Mouse (Mus musculus) gastrocnemius, postnatal 4 days (tissue): ENCODE data around the gene Rnf223. TPM values are rescaled to one million over a fixed set of nuclear protein-coding genes. Genes with fewer than 3 reads are reported as not detected.

Experiments used
- DNase-seq, 2 experiments: peaks; one replicate each; pipeline ENCODE4 v3.0.0; 2021 to 2022; ENCODE audit warnings: low spot score in 2 of 2, mixed read lengths in 2 of 2
- total RNA-seq, 2 experiments: library from RNA; stranded (reverse); gene quantifications; 2 replicates each; pipeline ENCODE4 v1.2.3; 2021

Rnf223 gene
- total RNA-seq, 2 experiments from 2014 or later: 0.25 to 0.26 TPM

DNA sequence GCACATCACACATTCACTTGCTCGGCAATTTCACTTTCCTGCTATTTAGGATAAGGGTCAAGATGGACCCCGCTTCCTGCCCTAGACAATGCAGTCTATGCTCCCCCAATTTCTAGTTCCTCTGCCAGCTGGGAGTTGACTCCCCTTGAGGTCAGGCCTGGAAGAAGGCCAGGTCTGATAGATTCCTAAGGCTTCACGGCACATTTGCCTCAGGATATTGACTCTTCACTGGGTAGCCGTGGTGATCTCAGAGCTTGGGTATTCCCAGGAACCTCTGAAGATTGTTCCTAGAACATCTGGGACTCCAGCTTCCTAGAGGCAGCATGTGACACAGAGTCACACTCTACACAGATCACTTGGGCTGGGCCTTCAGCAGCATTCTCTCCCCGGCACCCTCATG lies 1.6 kb upstream of the Rnf223 start:
- DNase-seq: no peak

DNA sequence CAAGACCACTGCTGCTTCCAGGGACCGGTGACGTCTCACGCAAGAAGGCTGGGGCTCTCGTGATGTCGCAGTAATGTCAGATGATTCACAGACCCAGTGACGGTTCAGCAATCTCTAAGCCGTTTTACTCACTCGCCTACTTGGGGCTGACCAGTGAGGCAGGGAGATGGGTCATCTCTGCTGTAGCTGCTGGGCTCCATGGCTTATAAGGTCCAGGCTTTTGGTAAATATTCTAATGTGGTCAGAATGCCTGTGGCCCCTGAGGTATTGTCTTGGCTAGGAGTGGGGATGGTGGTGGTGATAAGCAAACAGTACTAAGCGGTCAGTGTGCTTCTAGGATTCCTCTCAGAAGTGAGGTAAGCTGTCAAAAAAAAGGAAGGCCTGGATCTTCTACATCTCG lies 627 bp downstream of the Rnf223 start:
- no peak for DNase-seq

DNA sequence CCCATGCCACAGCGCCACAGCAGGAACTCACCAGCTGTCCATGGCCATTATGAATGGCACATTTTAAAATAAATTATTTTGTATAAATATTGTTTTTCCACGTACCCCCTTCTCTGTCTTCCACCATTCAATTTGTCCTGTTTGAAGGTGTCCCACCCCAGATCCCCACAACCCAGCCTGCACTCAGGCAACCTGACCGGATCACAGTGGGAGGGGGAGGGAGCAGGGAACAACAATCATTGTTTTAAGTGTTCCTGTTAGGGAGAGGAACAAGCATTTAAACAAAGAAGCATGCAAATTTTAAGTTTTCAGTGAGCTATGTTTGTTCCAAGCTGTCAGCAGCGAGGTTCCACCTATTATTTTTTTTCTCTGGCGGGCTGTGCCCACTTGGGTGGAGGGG lies 3.0 kb downstream of the Rnf223 start:
- no peak for DNase-seq

DNA sequence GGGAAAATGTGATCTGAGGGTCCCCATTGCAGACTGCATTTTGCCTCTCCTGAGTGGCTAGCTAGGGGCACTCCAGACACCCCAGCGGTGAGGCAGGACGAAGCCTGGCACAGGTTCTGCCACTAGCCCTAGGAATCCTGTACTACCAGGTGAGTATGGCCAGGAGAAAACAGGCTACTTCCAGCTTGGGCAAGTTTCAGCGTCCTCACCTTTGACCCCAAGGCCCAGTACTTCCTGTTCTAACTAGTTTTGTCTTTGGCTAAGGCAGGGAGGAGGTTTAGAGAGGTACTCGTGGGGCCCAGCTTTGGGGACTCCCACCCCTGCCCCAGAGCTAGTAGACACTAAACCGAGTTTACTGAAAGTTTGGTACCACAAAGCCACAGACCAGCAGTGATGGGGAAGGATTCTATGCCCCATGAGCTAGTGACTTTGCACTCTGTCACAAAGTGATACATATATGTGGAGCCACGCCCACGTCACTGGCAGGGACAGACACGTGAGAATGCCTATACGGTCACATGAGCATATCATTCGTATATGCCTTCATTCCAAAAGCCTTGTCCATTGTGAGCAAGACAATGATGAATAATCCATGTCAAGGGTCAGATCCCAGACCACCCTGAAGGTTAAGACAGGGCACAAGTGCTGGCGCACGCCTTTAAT lies 3.8 kb downstream of the Rnf223 start:
- DNase-seq: no peak

DNA sequence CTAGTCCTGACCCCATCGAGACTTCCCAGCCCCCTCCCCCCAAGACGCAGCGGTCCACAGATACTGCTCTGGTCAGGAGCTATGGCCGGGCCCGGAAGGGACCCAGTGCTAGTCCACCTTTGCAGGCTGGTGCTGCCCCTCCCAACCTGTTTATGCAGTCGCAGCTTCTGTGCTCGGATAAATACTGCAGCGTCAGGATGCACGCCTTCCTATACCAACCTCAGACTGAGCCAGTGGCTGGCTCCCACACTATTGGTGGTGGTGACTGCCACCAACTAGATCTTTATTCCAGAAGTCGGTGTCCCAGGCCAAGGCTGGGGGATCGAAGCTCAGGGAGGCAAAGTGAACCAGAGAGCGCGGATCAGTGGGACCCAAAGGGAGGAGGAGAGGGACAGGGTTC lies 4.8 kb downstream of the Rnf223 start:
- DNase-seq: no peak

DNA sequence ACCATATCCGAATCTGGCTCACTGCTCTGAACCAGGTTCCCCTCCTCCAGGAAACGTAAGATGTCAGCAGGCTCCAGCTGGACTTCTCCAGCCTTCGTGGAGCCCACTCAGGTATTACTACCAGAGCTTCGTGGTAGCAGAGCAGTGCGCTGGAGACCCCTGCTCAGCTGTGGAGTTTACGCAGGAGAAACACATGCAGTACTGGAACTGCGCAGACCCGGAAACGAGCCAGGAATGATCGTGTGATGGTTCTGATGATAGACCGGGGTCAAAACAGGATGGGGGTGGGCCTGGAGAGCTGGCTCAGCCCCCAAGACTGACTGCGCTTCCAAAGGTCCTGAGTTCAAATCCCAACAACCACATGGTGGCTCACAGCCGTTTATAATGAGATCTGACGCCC lies 5.5 kb downstream of the Rnf223 start:
- DNase-seq: no peak

DNA sequence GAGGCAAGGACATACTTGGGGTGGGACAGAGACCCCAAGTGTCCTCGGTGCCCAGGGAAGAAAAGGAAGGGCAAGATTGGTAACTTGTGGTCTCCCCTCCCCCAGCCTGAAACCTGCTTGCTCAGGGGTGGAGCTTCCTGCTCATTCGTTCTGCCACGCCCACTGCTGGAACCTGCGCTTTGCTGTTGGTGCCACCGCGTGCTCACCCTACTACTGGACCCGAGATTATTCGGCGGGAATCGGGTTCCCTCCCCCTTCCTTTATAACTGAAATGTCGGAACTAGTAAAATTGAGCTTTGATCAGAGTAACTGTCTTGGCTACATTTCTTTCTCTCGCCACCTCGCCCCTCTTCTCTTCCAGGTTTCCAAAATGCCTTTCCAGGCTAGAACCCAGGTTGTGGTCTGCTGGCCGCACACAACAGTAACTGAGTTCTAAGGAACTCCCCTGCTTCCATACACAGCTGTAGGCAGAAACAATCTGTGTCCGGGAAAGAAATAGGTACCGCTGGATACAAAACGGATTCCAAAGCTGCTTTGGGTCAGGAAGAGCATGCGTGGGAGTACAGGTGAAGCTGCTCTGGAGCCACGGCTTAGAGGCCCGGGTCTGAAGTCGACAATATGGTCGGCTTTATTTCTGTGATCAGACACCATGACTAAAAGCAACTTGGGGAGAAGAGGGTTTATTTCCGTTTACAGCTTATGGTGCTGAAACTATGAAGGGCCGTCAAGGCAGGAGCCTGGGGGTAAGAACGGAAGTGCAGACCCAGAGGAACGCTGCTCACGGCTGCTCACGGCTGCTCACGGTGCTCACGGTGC lies 6.2 kb downstream of the Rnf223 start:
- no peak for DNase-seq

DNA sequence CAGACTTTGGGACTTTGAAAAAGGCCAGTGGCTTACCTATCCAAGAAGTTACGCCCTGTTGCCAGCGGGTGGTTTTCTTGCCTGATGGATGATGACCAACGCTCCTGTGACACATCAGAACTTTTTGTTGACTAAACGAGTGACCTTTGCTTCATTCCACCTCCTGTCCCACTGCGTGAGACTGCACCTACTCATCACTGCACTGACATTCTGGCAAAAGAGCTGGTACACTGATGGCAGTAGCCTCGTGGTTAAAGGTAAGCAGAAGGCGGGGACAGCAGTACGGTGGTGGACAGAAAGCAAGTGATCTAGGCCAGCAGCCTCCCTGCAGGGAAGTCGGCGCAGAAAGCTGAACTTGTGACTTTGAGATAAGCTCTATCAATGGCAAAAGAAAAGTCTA lies 20.6 kb downstream of the Rnf223 start:
- peak in 1 of 2 experiments; percentile 3 for DNase-seq

DNA sequence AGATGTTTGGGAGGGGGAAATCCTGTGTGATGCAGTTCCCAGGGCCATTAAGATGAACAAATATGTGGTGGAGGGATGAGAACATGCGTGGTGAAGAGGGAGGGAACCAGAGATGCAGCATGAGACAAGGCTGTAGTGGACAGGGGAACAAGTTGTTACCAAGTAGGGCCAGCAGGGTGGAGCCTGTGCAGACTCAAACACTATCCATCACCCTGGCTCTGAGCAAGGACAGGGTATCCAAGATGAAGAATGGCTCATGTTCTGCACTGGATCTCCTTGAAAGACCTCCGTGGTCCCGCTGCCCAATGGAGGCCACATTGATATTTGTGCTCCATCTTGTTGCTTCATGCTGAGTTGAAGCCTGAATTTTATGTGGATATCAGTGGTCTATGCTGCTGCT lies 24.5 kb downstream of the Rnf223 start:
- no peak for DNase-seq

DNA sequence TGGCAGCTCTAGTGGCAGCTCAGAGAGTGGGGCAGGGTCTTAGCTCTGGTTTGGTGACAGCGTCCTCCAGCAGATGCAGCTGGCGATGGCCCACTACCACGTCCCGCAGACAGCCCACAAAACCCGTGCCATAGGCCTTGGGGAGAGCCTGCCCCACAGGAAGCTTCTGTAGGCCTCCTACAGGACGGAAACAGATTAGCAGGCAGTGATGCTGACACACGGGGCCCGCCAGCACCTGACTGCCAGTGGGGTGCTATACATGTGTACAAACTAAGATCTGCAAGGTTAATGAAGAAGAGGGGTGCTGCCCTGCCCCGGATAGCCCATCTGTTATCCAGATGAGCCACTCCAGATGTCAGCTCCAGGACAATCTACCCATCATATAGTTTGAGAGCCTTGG lies 36.2 kb downstream of the Rnf223 start:
- DNase-seq: no peak

DNA sequence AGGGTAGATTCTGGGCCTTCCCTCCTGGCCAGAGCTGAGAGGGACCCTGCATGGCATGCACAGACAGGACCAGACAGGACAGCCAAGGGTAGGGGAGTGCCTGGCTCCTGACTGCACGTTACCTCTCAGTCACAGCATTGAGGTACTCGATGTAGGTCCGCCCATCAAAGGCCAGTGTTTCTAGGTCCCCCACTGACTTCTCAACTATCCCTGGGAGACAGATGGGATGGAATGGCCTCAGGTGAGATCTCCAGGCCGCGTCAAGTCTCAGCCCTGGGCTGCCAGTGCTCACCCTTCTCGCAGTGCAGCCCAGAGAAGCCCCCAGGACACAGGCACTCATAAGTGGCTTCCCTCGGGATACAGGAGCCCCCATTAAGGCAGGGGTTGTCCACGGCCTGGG lies 38.3 kb downstream of the Rnf223 start:
- DNase-seq: no peak

DNA sequence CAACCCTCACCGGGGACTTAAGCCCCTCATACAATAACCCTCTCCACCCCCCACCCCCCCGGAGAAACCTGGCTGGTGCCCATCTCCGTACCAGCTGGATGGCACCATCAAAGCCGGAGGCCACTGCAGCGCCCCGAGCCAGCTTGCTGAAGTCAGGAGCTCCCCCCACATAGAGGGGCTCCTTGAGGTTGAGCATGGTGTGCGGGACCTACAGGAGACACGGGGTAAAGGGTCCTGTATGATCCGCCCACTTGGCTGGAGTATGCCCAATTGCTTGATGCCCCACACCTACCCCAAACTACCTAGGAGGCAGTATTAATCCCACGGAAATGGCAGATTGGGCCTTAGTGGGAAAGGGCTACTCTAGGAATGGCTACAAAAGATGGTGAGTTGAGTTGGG lies 38.8 kb downstream of the Rnf223 start:
- DNase-seq: no peak

DNA sequence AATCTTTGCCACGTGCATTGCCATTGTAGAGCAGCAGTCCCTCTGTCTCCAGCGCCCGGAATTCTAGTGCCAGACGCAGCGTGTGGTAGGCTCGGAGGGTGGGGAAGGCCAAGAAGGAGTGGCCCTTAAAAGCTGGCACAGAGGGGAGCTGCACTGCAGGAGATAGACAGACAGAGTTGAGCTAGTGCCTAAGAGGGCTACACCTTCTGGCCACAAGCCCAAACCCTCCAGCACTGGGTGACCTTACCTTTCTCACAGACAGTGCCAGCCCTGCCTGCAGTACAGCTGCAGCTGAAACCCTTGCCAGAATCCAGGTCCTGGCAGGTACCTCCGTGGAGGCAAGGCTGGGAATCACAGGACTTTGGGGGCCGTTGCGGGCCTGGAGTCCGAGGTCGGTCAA lies 41.5 kb downstream of the Rnf223 start:
- DNase-seq: no peak

DNA sequence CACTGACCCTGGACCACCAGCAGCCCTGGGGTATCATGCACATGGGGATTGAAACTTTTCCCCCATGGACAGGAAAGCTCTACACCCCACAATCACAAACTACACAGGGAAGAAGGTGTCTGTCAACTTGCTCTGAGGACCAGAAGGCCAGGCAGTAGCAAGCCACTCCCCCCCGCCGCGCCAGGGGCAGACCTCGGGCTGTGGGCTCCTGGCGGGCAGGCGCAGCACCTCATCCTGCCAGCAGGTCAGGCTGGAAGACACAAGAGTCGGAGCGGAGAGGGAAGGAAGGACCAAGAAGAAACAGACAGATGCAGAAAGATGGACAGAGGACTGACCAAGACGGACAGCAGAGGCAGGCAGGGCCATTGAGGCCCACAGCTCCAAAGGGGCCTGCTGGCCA lies 47.3 kb downstream of the Rnf223 start:
- DNase-seq: no peak

Other genes starting within 250 kb of the Rnf223 start
- gene Pusl1, start 238.7 kb upstream of the Rnf223 start, total RNA-seq: 10 to 100 TPM; 27.4 to 30.1 TPM
- gene Acap3, start 238.7 kb upstream of the Rnf223 start, total RNA-seq: 10 to 100 TPM; 30.1 to 31.6 TPM
- 10 to 100 TPM; 59.6 to 74.0 TPM for gene Ube2j2, start 186.7 kb upstream of the Rnf223 start, total RNA-seq
- 10 to 100 TPM; 24.0 to 36.0 TPM for gene C1qtnf12, start 168.2 kb upstream of the Rnf223 start, total RNA-seq
- 1 to 10 TPM; 4.8 to 6.0 TPM for gene B3galt6, start 137.9 kb upstream of the Rnf223 start, total RNA-seq
- gene Sdf4, start 137.6 kb upstream of the Rnf223 start, total RNA-seq: 100 to 1,000 TPM; 116 to 117 TPM
- gene Tnfrsf4, start 116.7 kb upstream of the Rnf223 start, total RNA-seq: 1 to 10 TPM in 1 of 2 experiments, under 1 TPM in 1; 0.93 to 1.4 TPM
- gene Tnfrsf18, start 104.3 kb upstream of the Rnf223 start, total RNA-seq: under 1 TPM; 0.62 to 0.66 TPM
- gene Ttll10, start 71.1 kb upstream of the Rnf223 start, total RNA-seq: not detected
- gene 9430015G10Rik, start 20.5 kb upstream of the Rnf223 start, total RNA-seq: 10 to 100 TPM in 1 of 2 experiments, 1 to 10 TPM in 1; 9.8 to 12.1 TPM
- 10 to 100 TPM; 53.2 to 57.1 TPM for gene Agrn, start 67.0 kb downstream of the Rnf223 start, total RNA-seq
- gene Isg15, start 70.3 kb downstream of the Rnf223 start, total RNA-seq: under 1 TPM in 1 of 2 experiments, not detected in 1; 0.49 TPM
- 1 to 10 TPM; 3.6 to 4.1 TPM for gene AW011738, start 72.8 kb downstream of the Rnf223 start, total RNA-seq
- 10 to 100 TPM; 30.8 to 32.7 TPM for gene Perm1, start 85.4 kb downstream of the Rnf223 start, total RNA-seq
- gene Plekhn1, start 104.3 kb downstream of the Rnf223 start, total RNA-seq: 10 to 100 TPM; 11.5 to 12.2 TPM
- 10 to 100 TPM; 30.4 to 31.0 TPM for gene Noc2l, start 105.5 kb downstream of the Rnf223 start, total RNA-seq
- under 1 TPM; 0.10 to 0.26 TPM for gene Samd11, start 125.1 kb downstream of the Rnf223 start, total RNA-seq
- gene Vmn2r-ps159, start 200.6 kb downstream of the Rnf223 start, total RNA-seq: not detected